Mouse (Mus musculus) forebrain, embryonic 10.5 days (tissue): ENCODE measurements around the gene Actr3b. TPM values are rescaled to one million over a fixed set of nuclear protein-coding genes. Genes with fewer than 3 reads are reported as not detected.
"Not testable (repeated sequence)": the region's sequence is repeated elsewhere in the genome, so short reads cannot be mapped to it uniquely, and the experiment has no call there.

Experiments used
- DNase-seq: peaks from one replicate; pipeline ENCODE4 v3.0.0-alpha.2; 2017; ENCODE audit warnings: low spot score; ENCODE audit errors: extremely low spot score
- H3K27ac ChIP-seq: fragments of 300-500 bp; sonication (generic); 2 replicates; pipeline ENCODE4 v1.5.1; 2016; ENCODE audit warnings: mild to moderate bottlenecking
- H3K27me3 ChIP-seq: fragments of 300-500 bp; sonication (generic); 2 replicates; pipeline ENCODE4 v1.6.1; 2016; ENCODE audit warnings: mild to moderate bottlenecking; ENCODE audit not compliant: poor library complexity, severe bottlenecking
- H3K36me3 ChIP-seq: fragments of 300-500 bp; sonication (generic); replicated peaks from 2 replicates; pipeline ENCODE4 v1.6.1; 2016; ENCODE audit warnings: mild to moderate bottlenecking, moderate library complexity
- H3K4me1 ChIP-seq: fragments of 300-500 bp; sonication (generic); 2 replicates; pipeline ENCODE4 v1.6.1; 2016
- H3K4me3 ChIP-seq: fragments of 300-500 bp; sonication (generic); 2 replicates; pipeline ENCODE4 v1.5.1; 2016; ENCODE audit warnings: mild to moderate bottlenecking, moderate library complexity
- H3K9me3 ChIP-seq: fragments of 300-500 bp; sonication (generic); 2 replicates; pipeline ENCODE4 v1.6.1; 2016; ENCODE audit warnings: mild to moderate bottlenecking, moderate library complexity
- WGBS: fragments of 180-500 bp; shearing (Covaris S2); methylation state at CpG from one replicate; pipeline ENCODE4 v1.1.7; 2016; 5-methylcytosine and 5-hydroxymethylcytosine counted together
- polyA plus RNA-seq: library from polyadenylated mRNA; unstranded; fragments of >200 nt; fragmentation: Nextera tagmentation; extraction: Ambion mirVana; gene quantifications from 2 replicates; pipeline ENCODE4 v1.2.1, GENCODE M21; 2016

The Actr3b gene
- polyA plus RNA-seq, 1 experiment from 2014 or later: 11.0 TPM

DNA sequence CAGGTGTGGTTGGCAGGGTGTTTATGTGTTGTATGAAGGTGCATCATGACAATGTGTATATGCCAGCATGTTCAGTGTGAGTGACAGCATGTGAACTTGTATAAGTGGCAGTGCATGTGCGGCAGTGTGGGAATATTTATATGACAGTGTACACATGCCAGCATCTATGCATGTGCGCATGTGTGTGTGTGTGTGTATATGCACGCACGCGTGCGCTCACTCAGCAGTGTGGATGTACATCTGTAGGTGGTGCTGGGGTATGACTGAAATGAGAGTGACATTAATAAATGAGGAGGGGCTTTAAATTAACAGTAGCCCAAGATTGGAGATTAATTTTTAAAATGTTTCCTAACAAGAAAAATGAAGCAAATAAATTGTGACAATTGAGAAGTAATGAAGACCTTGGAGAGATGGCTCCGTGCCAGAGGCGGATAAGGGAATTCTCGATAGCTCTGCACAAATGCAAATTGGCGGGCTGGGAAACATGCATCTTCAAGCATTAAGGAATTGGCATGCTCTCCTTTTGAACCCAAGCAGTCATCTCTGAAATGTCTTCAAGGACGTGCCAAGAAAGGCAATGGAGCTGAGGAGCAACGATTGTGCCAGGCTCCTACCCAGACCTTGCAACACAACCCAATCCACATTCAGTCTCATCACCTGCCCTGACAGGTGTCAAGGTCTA, 111.7 kb downstream of the Actr3b start:
- H3K4me1 ChIP-seq: peaks cover 17% of the 10 kb centered on the region

DNA sequence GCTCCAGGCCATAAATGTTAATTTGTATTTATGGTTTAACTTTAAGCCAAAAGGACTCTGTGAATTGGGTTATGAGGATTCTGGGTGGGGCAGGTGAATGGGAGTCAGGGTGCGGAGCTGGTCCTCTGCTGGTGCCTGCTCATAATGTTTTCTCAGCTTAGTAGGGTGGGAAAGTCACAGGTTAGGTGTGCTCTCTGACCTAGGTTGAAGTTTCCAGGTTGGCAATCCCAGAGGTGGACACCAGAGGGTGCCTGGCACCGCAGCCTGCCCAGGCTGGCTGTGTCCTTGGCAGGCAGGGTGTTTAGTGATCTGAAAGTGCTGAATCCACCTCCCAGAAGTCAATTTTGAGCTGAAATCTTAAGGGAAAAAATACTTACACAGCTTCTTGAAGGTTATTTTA, 113.2 kb downstream of the Actr3b start:
- Histone ChIP-seq H3K9me3 (no peaks in the 10 kb centered on the region), H3K4me3 (no peak overlapping the region), H3K36me3 (no peaks in the 10 kb centered on the region), H3K27me3 (no peaks in the 10 kb centered on the region), H3K27ac (no peak overlapping the region), H3K4me1 (peaks cover 17% of the 10 kb centered on the region)
- DNase-seq: no peak
- 76% methylated on average over 2 of the region's 2 CpGs for WGBS

More for the DNA sequence above, 111.7 kb downstream of the Actr3b start:
- WGBS: 93% methylated on average over 12 of the region's 12 CpGs
- DNase-seq: no peak
- Histone ChIP-seq H3K27ac (no peak overlapping the region), H3K36me3 (no peaks in the 10 kb centered on the region), H3K27me3 (no peaks in the 10 kb centered on the region), H3K4me3 (no peak overlapping the region), H3K9me3 (no peaks in the 10 kb centered on the region)

DNA sequence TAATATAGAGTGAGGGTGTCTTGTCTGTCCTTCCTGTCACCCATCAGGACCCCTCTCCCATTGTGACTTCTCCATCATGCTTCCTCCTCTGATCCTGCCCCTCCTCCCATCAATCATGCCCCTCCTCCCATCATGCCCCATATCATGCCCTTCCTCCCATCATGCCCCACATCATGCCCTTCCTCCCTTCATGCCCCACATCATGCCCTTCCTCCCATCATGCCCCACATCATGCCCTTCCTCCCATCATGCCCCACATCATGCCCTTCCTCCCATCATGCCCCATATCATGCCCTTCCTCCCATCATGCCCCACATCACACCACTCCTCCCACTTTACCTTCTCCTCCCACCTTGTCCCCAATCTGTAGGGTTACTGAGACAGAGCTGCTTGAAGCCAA, 116.1 kb downstream of the Actr3b start:
- H3K9me3 ChIP-seq, H3K4me1 ChIP-seq, H3K4me3 ChIP-seq, H3K36me3 ChIP-seq, H3K27me3 ChIP-seq, H3K27ac ChIP-seq, DNase-seq: not testable (repeated sequence)

- Histone ChIP-seq H3K9me3 (no peaks in the 10 kb centered on the region), H3K4me3 (no peak overlapping the region), H3K4me1 (no peaks in the 10 kb centered on the region), H3K27ac (no peak overlapping the region), H3K27me3 (no peaks in the 10 kb centered on the region), H3K36me3 (no peaks in the 10 kb centered on the region)
- DNase-seq: no peak
- 87% methylated on average over 5 of the region's 5 CpGs for WGBS
These were observed 117.5 kb downstream of the Actr3b start for GRCm38 (mm10) chr5:25877281-25877680.

DNA sequence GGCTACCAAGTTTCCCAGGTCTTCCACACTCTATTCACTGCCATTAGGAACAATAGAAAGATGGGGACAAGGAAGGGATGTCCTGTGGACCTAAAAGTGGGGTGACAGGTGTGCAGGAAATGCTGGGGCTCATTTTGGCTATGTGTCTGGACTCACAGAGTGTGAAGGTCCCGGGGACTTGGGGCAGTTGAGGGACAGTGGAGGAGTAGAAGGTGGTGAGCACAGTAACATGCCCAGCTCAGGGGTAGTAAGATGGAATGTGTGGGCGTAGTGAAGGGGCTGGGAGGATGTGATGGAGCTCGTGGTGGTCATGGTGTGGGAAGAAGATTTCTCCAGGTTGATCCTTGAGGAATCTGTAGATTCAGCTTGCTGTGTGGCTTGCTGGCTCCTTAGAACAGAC, 118.2 kb downstream of the Actr3b start:
- H3K4me1 ChIP-seq: no peaks in the 10 kb centered on the region
- H3K36me3 ChIP-seq: no peaks in the 10 kb centered on the region
- WGBS: 83% methylated on average over 3 of the region's 3 CpGs
- H3K9me3 ChIP-seq: no peaks in the 10 kb centered on the region
- no peaks in the 10 kb centered on the region for H3K27me3 ChIP-seq
- no peak for DNase-seq
- no peak overlapping the region for H3K4me3 ChIP-seq
- no peak overlapping the region for H3K27ac ChIP-seq

GRCm38 (mm10) chr5:25886708-25887107, 126.9 kb downstream of the Actr3b start:
- H3K4me1 ChIP-seq: no peaks in the 10 kb centered on the region
- no peak overlapping the region for H3K27ac ChIP-seq
- H3K36me3 ChIP-seq: no peaks in the 10 kb centered on the region
- WGBS: 86% methylated on average over 3 of the region's 3 CpGs
- H3K4me3 ChIP-seq: no peak overlapping the region
- no peaks in the 10 kb centered on the region for H3K27me3 ChIP-seq
- DNase-seq: no peak
- peaks cover 14% of the 10 kb centered on the region; the same call in 1 of the 2 replicates for H3K9me3 ChIP-seq

- Histone ChIP-seq H3K9me3 (peaks cover 12% of the 10 kb centered on the region; the same call in 1 of the 2 replicates), H3K36me3 (no peaks in the 10 kb centered on the region), H3K4me1 (peaks cover 12% of the 10 kb centered on the region), H3K4me3 (no peak overlapping the region), H3K27ac (no peak overlapping the region), H3K27me3 (no peaks in the 10 kb centered on the region)
- 74% methylated on average over 3 of the region's 3 CpGs for WGBS
- DNase-seq: no peak
These were observed 130.1 kb downstream of the Actr3b start for GRCm38 (mm10) chr5:25889746-25890382.

DNA sequence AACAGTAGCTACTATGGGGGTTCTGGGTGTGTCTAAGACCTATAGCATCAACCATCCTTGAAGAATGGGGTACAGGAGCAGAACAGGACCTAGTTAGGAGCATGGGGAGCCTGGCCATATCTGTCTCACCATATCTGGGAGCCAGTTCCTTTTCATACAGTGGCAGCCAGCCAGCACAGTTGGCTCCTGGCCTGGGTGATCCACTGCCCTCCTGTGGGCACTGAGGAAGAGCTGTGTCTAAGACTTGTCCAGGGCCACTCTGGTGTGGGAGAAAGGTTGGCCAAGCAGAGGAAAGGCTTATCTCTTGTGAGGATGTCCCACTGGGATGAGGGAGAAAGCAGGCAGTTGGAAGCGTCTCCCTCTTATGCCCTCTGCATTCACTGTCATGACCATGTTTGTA, 131.5 kb downstream of the Actr3b start:
- no peak for DNase-seq
- H3K27me3 ChIP-seq: no peaks in the 10 kb centered on the region
- no peaks in the 10 kb centered on the region for H3K36me3 ChIP-seq
- no peaks in the 10 kb centered on the region for H3K9me3 ChIP-seq
- H3K4me1 ChIP-seq: peaks cover 12% of the 10 kb centered on the region
- H3K4me3 ChIP-seq: no peak overlapping the region
- 88% methylated on average over 1 of the region's 1 CpGs for WGBS
- H3K27ac ChIP-seq: no peak overlapping the region

Other genes starting within 250 kb of the Actr3b start
- not detected in 2 replicates for gene Cct8l1, start 243.9 kb upstream of the Actr3b start, polyA plus RNA-seq
- 20.7 and 22.7 TPM in 2 replicates for gene Xrcc2, start 54.2 kb upstream of the Actr3b start, polyA plus RNA-seq
- not detected in 2 replicates for gene Gm21663, start 182.4 kb downstream of the Actr3b start, polyA plus RNA-seq
- not detected in 2 replicates for gene Gm21671, start 194.4 kb downstream of the Actr3b start, polyA plus RNA-seq
- 0.07 TPM in 1 of 2 replicates, not detected in the other for gene Gm21680, start 212.7 kb downstream of the Actr3b start, polyA plus RNA-seq
- gene Gm21698, start 228.7 kb downstream of the Actr3b start, polyA plus RNA-seq: 0.14 TPM in 1 of 2 replicates, not detected in the other
- gene Gm1979, start 244.8 kb downstream of the Actr3b start, polyA plus RNA-seq: not detected in 2 replicates